Mouse (Mus musculus) liver, embryonic 14.5 days (tissue): ENCODE data around the gene Gm28041.
"Not testable (repeated sequence)": the region's sequence is repeated elsewhere in the genome, so short reads cannot be mapped to it uniquely, and the experiment has no call there.

ENCODE experiments used
- CTCF ChIP-seq: IDR thresholded peaks from 2 replicates; pipeline ENCODE4 v1.5.1; 2016; ENCODE audit warnings: antibody characterized with exemption, low read depth, control low read depth
- EP300 ChIP-seq: IDR thresholded peaks from 2 replicates; pipeline ENCODE4 v1.6.1; 2016; ENCODE audit warnings: antibody characterized with exemption, low read depth

DNA sequence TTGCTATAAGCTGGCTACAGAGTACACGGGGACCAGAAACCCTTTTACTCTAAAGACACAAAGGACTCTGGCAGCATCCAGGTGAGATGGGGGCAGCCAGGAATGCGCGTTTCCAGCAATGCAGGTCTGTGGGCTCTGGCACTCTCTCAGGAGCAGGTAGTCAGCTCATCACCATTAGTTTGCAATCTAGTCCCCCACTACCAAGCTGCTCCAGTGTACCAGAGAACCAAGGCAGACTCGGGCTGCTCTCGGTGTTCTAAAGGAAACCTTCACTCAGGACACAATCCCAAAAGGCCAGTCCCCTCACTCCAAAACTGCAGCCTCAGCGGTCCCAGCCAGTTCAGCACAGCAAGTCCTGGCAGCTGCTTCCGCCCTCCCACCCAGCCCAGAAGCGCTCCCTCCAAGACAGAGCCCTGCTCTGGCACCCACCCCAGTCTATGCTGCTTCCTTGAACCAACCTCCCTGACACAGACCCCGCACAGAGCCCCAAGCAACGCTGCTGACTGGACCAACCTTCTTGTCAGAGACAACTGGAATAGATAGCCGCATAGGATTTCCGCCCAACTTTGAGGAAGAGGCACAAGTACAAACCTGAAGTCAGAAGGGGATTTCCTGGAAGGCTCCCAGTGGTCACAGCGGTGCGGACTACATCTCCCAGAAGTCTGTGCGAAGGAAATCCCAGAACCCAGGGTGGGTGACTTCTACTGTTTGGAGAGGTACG lies 23.8 kb upstream of the Gm28041 start, which contains the start of gene Zfp429:
- not testable (repeated sequence) for TF ChIP-seq EP300, CTCF
